Mouse (Mus musculus) myocyte (in vitro differentiated cells): ENCODE data around the gene Guca2b. TPM values are rescaled to one million over a fixed set of nuclear protein-coding genes. Genes with fewer than 3 reads are reported as not detected.

Source experiments
- H3K27me3 ChIP-seq: one replicate; pipeline ENCODE4 v1.6.1; 2011; ENCODE audit not compliant: control insufficient read depth, insufficient read depth, insufficient read length
- H3K36me3 ChIP-seq: one replicate; pipeline ENCODE4 v1.6.1; 2011; ENCODE audit not compliant: control insufficient read depth, insufficient read depth
- H3K4me2 ChIP-seq: one replicate; pipeline ENCODE4 v1.6.1; 2011; ENCODE audit warnings: low read depth, control low read depth
- H3K4me3 ChIP-seq: one replicate; pipeline ENCODE4 v1.5.1; 2011; ENCODE audit warnings: mild to moderate bottlenecking, control low read depth, moderate library complexity
- H3K79me2 ChIP-seq: one replicate; pipeline ENCODE4 v1.6.1; 2011; ENCODE audit not compliant: control insufficient read depth, insufficient read depth
- H3ac ChIP-seq: one replicate; pipeline ENCODE4 v1.6.1; 2011; ENCODE audit not compliant: control insufficient read depth, insufficient read length
- CEBPB ChIP-seq: IDR thresholded peaks from 2 replicates; pipeline ENCODE4 v1.6.1; 2011; ENCODE audit warnings: mild to moderate bottlenecking, moderate library complexity; ENCODE audit not compliant: poor library complexity, insufficient read depth, severe bottlenecking
- E2F4 ChIP-seq: IDR thresholded peaks from one replicate; pipeline ENCODE4 v1.6.1; 2011; ENCODE audit warnings: mild to moderate bottlenecking, control low read depth, moderate library complexity; ENCODE audit not compliant: insufficient read depth
- MAX ChIP-seq: IDR thresholded peaks from one replicate; pipeline ENCODE4 v1.6.1; 2011; ENCODE audit warnings: low read depth, mild to moderate bottlenecking, control low read depth
- MYOD1 ChIP-seq, 3 experiments: IDR thresholded peaks; one replicate each; pipeline ENCODE4 v1.6.1; 2011; ENCODE audit warnings: control low read depth in 2 of 3, low read depth in 2 of 3, mild to moderate bottlenecking in 2 of 3, moderate library complexity in 1 of 3; ENCODE audit not compliant: insufficient read length in 2 of 3, control insufficient read depth in 1 of 3
- MYOG ChIP-seq, 3 experiments: IDR thresholded peaks; one replicate each; pipeline ENCODE4 v1.6.1; 2011; ENCODE audit warnings: control low read depth in 2 of 3, low read depth in 2 of 3, mild to moderate bottlenecking in 2 of 3; ENCODE audit not compliant: insufficient read length in 2 of 3, control insufficient read depth in 1 of 3, insufficient read depth in 1 of 3
- POLR2A ChIP-seq: IDR thresholded peaks from one replicate; pipeline ENCODE4 v1.6.1; 2011; ENCODE audit warnings: low read depth, mild to moderate bottlenecking, control low read depth, moderate library complexity; ENCODE audit not compliant: insufficient read length
- POLR2AphosphoS2 ChIP-seq: IDR thresholded peaks from one replicate; pipeline ENCODE4 v1.6.1; 2011; ENCODE audit warnings: low read depth, control low read depth; ENCODE audit not compliant: insufficient read length
- REST ChIP-seq: IDR thresholded peaks from one replicate; pipeline ENCODE4 v1.6.1; 2011; ENCODE audit warnings: mild to moderate bottlenecking, control low read depth, moderate library complexity; ENCODE audit not compliant: insufficient read depth, insufficient read length
- SRF ChIP-seq: IDR thresholded peaks from one replicate; pipeline ENCODE4 v1.6.1; 2011; ENCODE audit warnings: low read depth; ENCODE audit not compliant: control insufficient read depth, insufficient read length
- TCF12 ChIP-seq: IDR thresholded peaks from one replicate; pipeline ENCODE4 v1.6.1; 2011; ENCODE audit warnings: mild to moderate bottlenecking, control low read depth; ENCODE audit not compliant: poor library complexity, insufficient read depth, severe bottlenecking
- TCF3 ChIP-seq: IDR thresholded peaks from one replicate; pipeline ENCODE4 v1.6.1; 2011; ENCODE audit warnings: low read depth, control low read depth; ENCODE audit not compliant: insufficient read length
- USF1 ChIP-seq: IDR thresholded peaks from one replicate; pipeline ENCODE4 v1.6.1; 2011; ENCODE audit warnings: low read depth, mild to moderate bottlenecking, control low read depth, moderate library complexity
- polyA plus RNA-seq: library from polyadenylated mRNA; unstranded; fragments of >200 nt; fragmentation: generic; extraction: Trizol; gene quantifications from one replicate; pipeline ENCODE4 v1.2.1, GENCODE M21; 2012; ENCODE audit warnings: missing spikeins

Guca2b gene
- polyA plus RNA-seq, 1 experiment = not detected

DNA sequence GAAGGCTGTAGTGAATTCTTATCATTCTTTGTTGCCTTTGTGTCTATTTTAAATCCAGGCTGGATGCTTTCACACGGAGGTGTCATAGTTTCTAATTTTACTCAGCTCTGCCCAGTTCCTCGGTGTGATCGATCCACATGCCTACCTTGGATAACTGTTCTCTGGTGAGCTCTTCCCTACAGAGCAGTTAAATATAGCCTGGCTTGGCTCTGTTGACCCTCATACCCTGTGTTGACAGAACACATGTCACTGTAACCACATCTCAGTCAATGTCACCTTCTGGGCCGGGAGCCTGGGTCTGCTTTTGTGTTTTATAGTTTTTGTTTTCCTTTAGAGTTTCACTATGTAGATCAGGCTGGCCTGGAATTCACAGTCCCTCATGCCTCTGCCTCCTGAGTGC is 3.4 kb upstream of the Guca2b start:
- Histone ChIP-seq H3K4me2 (peak overlapping the region; percentile 48), H3K27me3 (no peaks in the 10 kb centered on the region), H3ac (no peak overlapping the region), H3K36me3 (no peaks in the 10 kb centered on the region), H3K79me2 (no peaks in the 10 kb centered on the region), H3K4me3 (no peak overlapping the region)
- TF ChIP-seq REST (no peak), E2F4 (no peak)

DNA sequence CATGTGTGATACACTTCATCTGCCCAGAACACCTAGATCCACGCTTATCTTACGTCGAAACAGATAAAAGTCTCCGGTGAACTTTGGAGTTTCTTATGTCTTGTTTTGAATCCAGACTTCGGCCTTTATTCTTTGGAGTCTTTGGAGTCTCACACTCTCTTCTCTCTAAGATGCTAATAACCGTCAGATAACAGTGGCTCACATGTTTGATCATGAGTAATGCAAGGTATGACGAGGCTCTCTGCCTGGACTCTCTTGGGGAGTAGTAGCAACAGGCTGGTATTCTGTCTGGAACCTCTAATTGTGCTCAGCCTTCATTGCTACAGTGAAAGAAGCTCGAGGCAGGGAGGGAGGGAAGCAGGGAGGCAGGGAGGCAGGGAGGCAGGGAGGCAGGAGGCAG is 1.3 kb upstream of the Guca2b start:
- no peak for TF ChIP-seq TCF12
- TF ChIP-seq CEBPB = no peak
- TF ChIP-seq REST = no peak
- no peak for TF ChIP-seq E2F4
- no peak for TF ChIP-seq MYOG (IDR thresholded peaks at IDR 0.05; ENCODE audit: control insufficient read depth in 1 of 3, insufficient read depth in 1 of 3, insufficient read length in 2 of 3, low read depth in 2 of 3)
- TF ChIP-seq USF1 = no peak
- no peak for TF ChIP-seq MYOD1 (IDR thresholded peaks at IDR 0.05; ENCODE audit: control insufficient read depth in 1 of 3, insufficient read length in 2 of 3, low read depth in 2 of 3)
- TF ChIP-seq TCF3 = no peak
- TF ChIP-seq MAX = no peak
- TF ChIP-seq POLR2AphosphoS2 = no peak
- TF ChIP-seq POLR2A = no peak
- H3K4me2 ChIP-seq = no peak overlapping the region

DNA sequence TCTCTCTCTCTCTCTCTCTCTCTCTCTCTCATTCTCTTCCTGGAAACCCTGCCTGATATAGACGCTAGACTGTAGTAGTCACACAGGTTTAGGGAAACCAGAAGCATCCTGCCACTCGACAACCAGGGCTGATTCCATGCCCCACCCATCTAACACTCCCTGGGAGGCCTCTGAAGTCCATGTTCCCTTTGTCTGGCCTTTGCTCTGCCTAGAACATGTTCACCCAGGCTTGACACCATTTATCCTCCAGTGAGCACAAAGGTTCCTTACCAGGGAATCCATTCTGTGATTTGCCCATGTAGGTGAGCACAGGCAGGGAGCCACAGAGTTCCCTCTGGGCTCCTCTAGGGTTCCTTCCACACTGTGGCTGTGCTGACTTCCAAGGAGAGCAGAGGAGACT is 508 bp downstream of the Guca2b start:
- no peaks in the 10 kb centered on the region for H3K36me3 ChIP-seq
- no peak overlapping the region for H3K4me3 ChIP-seq
- no peak for TF ChIP-seq MYOD1 (IDR thresholded peaks at IDR 0.05; ENCODE audit: control insufficient read depth in 1 of 3, insufficient read length in 2 of 3, low read depth in 2 of 3)
- no peaks in the 10 kb centered on the region for H3K27me3 ChIP-seq
- H3K79me2 ChIP-seq = no peaks in the 10 kb centered on the region
- no peak overlapping the region for H3ac ChIP-seq
- no peak overlapping the region for H3K4me2 ChIP-seq

More for the DNA sequence above, 1.3 kb upstream of the Guca2b start:
- no peak overlapping the region for H3ac ChIP-seq
- no peaks in the 10 kb centered on the region for H3K79me2 ChIP-seq
- H3K27me3 ChIP-seq = no peaks in the 10 kb centered on the region
- H3K4me3 ChIP-seq = no peak overlapping the region
- H3K36me3 ChIP-seq = no peaks in the 10 kb centered on the region

DNA sequence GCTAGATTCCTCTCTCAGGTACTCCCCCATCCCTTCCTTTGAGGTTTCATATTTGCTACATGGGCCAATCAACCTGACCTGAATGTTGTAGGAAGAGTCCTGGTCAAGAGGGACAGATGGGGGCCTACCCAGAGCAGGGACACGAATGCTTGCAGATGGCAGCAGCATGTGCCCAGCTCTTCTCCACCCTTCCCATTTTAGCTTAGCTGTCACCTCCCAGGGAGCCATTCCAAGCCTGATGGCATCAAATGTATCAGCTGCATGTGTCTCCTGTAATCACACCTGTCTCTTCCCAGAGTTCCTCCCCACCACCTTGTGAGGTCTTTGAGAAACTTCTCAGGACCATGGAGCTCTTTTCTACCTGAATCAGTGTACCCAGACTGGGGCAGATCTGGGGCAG is 1.7 kb downstream of the Guca2b start:
- no peak for TF ChIP-seq TCF12
- no peak for TF ChIP-seq MYOG (IDR thresholded peaks at IDR 0.05; ENCODE audit: control insufficient read depth in 1 of 3, insufficient read depth in 1 of 3, insufficient read length in 2 of 3, low read depth in 2 of 3)
- no peak for TF ChIP-seq MAX
- TF ChIP-seq POLR2A = no peak
- no peak for TF ChIP-seq POLR2AphosphoS2
- TF ChIP-seq MYOD1 (IDR thresholded peaks at IDR 0.05; ENCODE audit: control insufficient read depth in 1 of 3, insufficient read length in 2 of 3, low read depth in 2 of 3) = no peak
- no peak for TF ChIP-seq REST
- TF ChIP-seq CEBPB = no peak
- no peak for TF ChIP-seq TCF3
- TF ChIP-seq USF1 = no peak

DNA sequence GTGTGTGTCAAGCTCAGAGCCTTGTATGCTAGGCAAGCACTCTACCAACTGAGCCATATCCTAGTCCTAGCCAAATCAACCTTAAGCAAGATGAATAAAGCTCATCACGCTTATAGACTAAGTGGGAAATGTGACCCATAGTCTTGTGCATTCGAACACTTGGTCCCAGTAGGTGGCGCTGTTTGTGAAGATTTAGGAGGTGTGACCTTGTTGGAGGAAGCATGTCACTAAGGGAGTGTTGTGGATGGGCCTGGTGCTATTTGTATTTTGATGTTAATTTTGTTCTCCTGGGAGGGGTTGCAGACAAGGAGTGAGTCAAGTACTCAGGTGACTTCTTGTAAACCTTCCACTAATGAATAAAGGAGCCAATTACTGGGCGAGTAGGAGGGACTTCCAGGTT is 16.1 kb downstream of the Guca2b start:
- Histone ChIP-seq H3K36me3 (no peaks in the 10 kb centered on the region), H3K4me2 (no peak overlapping the region), H3K79me2 (no peaks in the 10 kb centered on the region)

More for the DNA sequence above, 1.7 kb downstream of the Guca2b start:
- Histone ChIP-seq H3K79me2 (no peaks in the 10 kb centered on the region), H3K4me3 (no peak overlapping the region), H3K27me3 (no peaks in the 10 kb centered on the region), H3K4me2 (no peak overlapping the region), H3ac (no peak overlapping the region), H3K36me3 (no peaks in the 10 kb centered on the region)

DNA sequence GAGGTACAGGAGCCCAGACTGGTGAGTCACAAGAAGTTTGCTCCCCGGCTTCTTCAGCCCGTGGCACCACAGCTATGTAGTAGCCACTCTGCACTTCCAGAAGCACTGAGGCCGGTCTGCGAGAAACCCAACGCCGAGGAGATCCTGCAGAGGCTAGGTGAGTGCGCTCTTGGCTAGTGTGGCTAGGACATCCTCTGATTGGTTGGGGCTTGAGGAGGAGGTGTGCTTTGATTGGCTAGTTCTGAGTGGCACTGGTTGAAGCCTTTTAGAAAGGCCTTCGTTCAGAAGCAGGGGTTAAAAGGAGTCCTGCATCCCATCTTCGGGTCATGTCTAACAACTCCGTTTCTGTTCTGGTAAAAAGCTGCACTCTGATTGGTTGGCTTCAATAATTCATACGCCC is 20.1 kb downstream of the Guca2b start:
- Histone ChIP-seq H3K4me3 (no peak overlapping the region), H3K4me2 (no peak overlapping the region), H3K36me3 (no peaks in the 10 kb centered on the region), H3K79me2 (no peaks in the 10 kb centered on the region), H3ac (no peak overlapping the region), H3K27me3 (no peaks in the 10 kb centered on the region)
- TF ChIP-seq POLR2A (no peak), REST (no peak), TCF12 (no peak), SRF (no peak), CEBPB (no peak), MAX (no peak), MYOD1 (IDR thresholded peaks at IDR 0.05; ENCODE audit: control insufficient read depth in 1 of 3, insufficient read length in 2 of 3, low read depth in 2 of 3) (no peak), POLR2AphosphoS2 (no peak), USF1 (no peak), E2F4 (no peak), MYOG (IDR thresholded peaks at IDR 0.05; ENCODE audit: control insufficient read depth in 1 of 3, insufficient read depth in 1 of 3, insufficient read length in 2 of 3, low read depth in 2 of 3) (no peak), TCF3 (no peak)

More for the DNA sequence above, 16.1 kb downstream of the Guca2b start:
- no peak for TF ChIP-seq TCF3
- TF ChIP-seq SRF = no peak
- TF ChIP-seq USF1 = no peak
- Histone ChIP-seq H3K4me3 (no peak overlapping the region), H3ac (no peak overlapping the region), H3K27me3 (no peaks in the 10 kb centered on the region)
